Mouse (Mus musculus): ENCODE measurements around the gene Zfp853. TPM values are rescaled to one million over a fixed set of nuclear protein-coding genes. Genes with fewer than 3 reads are reported as not detected.

Zfp853 gene
- polyA plus RNA-seq, 1 experiment from 2014 or later = 0.23 TPM

DNA sequence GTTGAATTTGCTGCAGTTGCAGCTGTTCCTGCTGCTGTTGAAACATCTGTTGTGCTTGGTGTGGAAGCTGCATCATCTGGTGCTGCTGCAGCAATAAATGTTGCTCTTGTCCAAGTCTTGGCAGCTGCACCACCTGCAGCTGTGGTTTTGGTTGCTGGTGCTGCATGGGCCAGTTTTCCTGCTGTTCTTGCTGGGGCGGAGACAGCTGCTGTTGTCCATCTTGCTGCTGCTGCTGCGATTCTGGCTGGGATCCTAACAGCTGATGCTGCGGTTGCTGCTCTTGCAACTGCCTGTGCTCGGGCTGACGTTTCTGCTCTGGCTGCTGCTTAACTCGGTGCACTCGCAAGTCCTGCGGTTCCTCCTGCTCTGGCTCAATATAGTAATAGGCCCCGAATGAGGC, 4.1 kb downstream of the Zfp853 start:
- Histone ChIP-seq H3K4me1 (peaks cover 32% of the 10 kb centered on the region), H3K4me2 (no peak overlapping the region), H3K27ac (replicated peaks) (no peak overlapping the region), H3K9ac (replicated peaks) (no peak overlapping the region), H3K36me3 (no peaks in the 10 kb centered on the region), H3K4me3 (replicated peaks) (no peak overlapping the region), H3K9me3 (replicated peaks) (no peaks in the 10 kb centered on the region), H3K27me3 (replicated peaks) (peaks cover 82% of the 10 kb centered on the region)
- no peak for ATAC-seq (ENCODE audit: low FRiP score)
- 73% methylated on average over 9 of the region's 9 CpGs for WGBS

GRCm38 (mm10) chr5:143288378-143288911, 5.0 kb downstream of the Zfp853 start:
- Histone ChIP-seq H3K9ac (replicated peaks) (no peak overlapping the region), H3K27me3 (replicated peaks) (peaks cover 78% of the 10 kb centered on the region), H3K4me2 (peak overlapping the region; percentile 49), H3K27ac (replicated peaks) (no peak overlapping the region), H3K9me3 (replicated peaks) (no peaks in the 10 kb centered on the region), H3K36me3 (no peaks in the 10 kb centered on the region), H3K4me1 (peaks cover 24% of the 10 kb centered on the region), H3K4me3 (replicated peaks) (peak overlapping the region; percentile 25; the same call in 1 of the 2 replicates)
- no peak for ATAC-seq (ENCODE audit: low FRiP score)
- WGBS = 19% methylated on average over 9 of the region's 9 CpGs

- H3K9me3 ChIP-seq (replicated peaks) = no peaks in the 10 kb centered on the region
- H3K4me3 ChIP-seq (replicated peaks) = peak overlapping the region; percentile 25
- no peak overlapping the region for H3K9ac ChIP-seq (replicated peaks)
- H3K36me3 ChIP-seq = no peaks in the 10 kb centered on the region
- 3% methylated on average over 48 of the region's 48 CpGs for WGBS
- H3K27ac ChIP-seq (replicated peaks) = no peak overlapping the region
- peaks cover 72% of the 10 kb centered on the region for H3K27me3 ChIP-seq (replicated peaks)
- H3K4me2 ChIP-seq = peak overlapping the region; percentile 49
- no peak for ATAC-seq (ENCODE audit: low FRiP score)
- H3K4me1 ChIP-seq = peaks cover 18% of the 10 kb centered on the region
These were observed 5.6 kb downstream of the Zfp853 start for GRCm38 (mm10) chr5:143287774-143288328.

- peaks cover 12% of the 10 kb centered on the region for H3K4me1 ChIP-seq
- no peak overlapping the region for H3K4me3 ChIP-seq (replicated peaks)
- peaks cover 41% of the 10 kb centered on the region for H3K27me3 ChIP-seq (replicated peaks)
- no peak overlapping the region for H3K27ac ChIP-seq (replicated peaks)
- H3K4me2 ChIP-seq = no peak overlapping the region
- H3K9ac ChIP-seq (replicated peaks) = no peak overlapping the region
- H3K36me3 ChIP-seq = no peaks in the 10 kb centered on the region
- H3K9me3 ChIP-seq (replicated peaks) = no peaks in the 10 kb centered on the region
- WGBS = 47% methylated on average over 6 of the region's 6 CpGs
- ATAC-seq (ENCODE audit: low FRiP score) = no peak
These were observed 8.7 kb downstream of the Zfp853 start for GRCm38 (mm10) chr5:143284762-143285161.

DNA sequence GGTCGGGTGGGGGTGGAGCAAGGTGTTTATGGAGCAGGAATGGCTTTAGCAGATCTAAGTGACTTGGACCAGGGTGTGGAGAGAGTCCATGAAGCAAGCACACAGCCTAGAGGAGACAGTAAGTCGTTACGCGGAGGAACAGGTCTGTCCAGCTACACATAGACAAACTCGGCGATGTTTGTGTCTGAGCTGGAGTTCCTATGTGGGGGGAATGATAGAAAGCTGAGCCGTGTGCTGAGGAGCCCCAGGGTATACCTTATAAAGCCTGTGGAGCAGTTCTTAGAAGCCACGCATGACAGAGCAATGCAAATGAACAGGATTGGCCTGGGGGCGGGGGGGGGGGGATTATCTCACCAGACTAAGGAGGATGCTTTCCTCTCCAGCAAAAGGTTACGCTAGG, 14.2 kb downstream of the Zfp853 start:
- H3K27ac ChIP-seq (replicated peaks) = no peak overlapping the region
- H3K9me3 ChIP-seq (replicated peaks) = no peaks in the 10 kb centered on the region
- no peak for ATAC-seq (ENCODE audit: low FRiP score)
- H3K4me3 ChIP-seq (replicated peaks) = no peak overlapping the region
- no peaks in the 10 kb centered on the region for H3K36me3 ChIP-seq
- H3K27me3 ChIP-seq (replicated peaks) = peaks cover 7% of the 10 kb centered on the region
- no peaks in the 10 kb centered on the region for H3K4me1 ChIP-seq
- H3K9ac ChIP-seq (replicated peaks) = no peak overlapping the region
- H3K4me2 ChIP-seq = no peak overlapping the region
- WGBS = 43% methylated on average over 10 of the region's 10 CpGs

GRCm38 (mm10) chr5:143275761-143276160, 17.7 kb downstream of the Zfp853 start:
- 56% methylated on average over 5 of the region's 5 CpGs for WGBS
- H3K4me1 ChIP-seq = peaks cover 8% of the 10 kb centered on the region

DNA sequence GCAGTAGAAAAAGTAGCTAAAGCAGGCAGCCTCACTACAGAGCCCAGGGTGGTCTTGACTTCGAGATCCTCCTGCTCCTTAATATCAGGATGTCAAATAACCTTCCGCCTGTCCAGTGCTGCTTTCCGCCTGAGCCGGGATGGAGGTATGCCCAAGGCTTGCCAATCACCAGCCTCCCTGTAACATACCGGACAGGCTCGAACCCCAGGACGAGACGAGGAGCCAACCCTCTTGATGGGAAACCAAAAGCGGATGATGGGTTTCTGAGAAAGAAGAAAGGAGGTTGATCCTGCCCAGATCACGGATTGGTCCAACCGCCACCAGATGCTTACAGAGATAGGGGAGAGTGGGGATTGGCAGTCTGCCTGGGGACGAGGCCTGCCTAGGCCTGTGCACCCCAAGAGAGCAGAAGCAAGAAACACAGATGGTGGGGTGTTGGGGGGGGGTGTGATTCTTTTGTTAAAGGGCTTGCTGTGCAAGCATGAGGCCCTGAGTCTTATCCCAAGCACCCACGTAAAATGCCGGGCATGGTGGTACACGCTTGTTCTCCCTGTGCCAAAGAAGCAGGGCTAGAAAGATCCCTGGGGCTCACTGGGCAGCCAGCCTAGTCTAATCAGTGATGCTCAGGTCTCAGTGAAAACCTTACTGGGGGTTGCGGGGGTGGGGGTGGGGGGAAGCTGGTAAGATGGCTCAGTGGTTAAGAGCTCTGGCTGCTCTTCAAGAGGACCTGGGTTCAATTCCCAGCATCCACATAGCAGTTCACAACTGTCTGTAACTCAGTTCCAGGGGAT, 20.7 kb downstream of the Zfp853 start:
- Histone ChIP-seq H3K9ac (replicated peaks) (no peak overlapping the region), H3K4me1 (peaks cover 29% of the 10 kb centered on the region), H3K4me3 (replicated peaks) (no peak overlapping the region), H3K36me3 (no peaks in the 10 kb centered on the region), H3K9me3 (replicated peaks) (no peaks in the 10 kb centered on the region), H3K27me3 (replicated peaks) (no peaks in the 10 kb centered on the region), H3K27ac (replicated peaks) (no peak overlapping the region), H3K4me2 (no peak overlapping the region)
- WGBS = 78% methylated on average over 16 of the region's 16 CpGs
- no peak for ATAC-seq (ENCODE audit: low FRiP score)

More at GRCm38 (mm10) chr5:143275761-143276160, 17.7 kb downstream of the Zfp853 start:
- Histone ChIP-seq H3K27ac (replicated peaks) (no peak overlapping the region), H3K9ac (replicated peaks) (no peak overlapping the region), H3K27me3 (replicated peaks) (peaks cover 3% of the 10 kb centered on the region; the same call in 1 of the 2 replicates), H3K9me3 (replicated peaks) (no peaks in the 10 kb centered on the region), H3K4me3 (replicated peaks) (no peak overlapping the region), H3K4me2 (no peak overlapping the region), H3K36me3 (no peaks in the 10 kb centered on the region)
- ATAC-seq (ENCODE audit: low FRiP score) = no peak

DNA sequence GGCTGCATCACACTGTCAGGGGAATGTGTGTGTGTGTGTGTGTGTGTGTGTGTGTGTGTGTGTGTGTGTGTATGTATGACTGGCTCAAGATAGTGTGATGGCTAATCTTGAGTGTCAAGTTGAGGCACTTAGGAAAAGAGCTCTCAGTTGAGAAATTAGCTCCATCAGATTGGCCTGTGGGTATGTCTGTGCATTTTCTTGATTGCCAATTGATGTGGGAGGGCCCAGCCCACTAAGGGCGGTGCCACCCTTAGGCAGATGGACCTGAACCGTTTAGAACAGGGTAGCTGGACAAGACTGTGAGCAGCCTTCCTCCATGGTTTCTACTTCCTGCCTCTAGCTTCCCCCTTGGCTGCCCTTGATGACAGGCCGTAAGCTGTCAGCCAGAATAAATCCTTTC, 21.3 kb downstream of the Zfp853 start:
- Histone ChIP-seq H3K4me2 (no peak overlapping the region), H3K9ac (replicated peaks) (no peak overlapping the region), H3K27ac (replicated peaks) (no peak overlapping the region), H3K4me1 (peaks cover 35% of the 10 kb centered on the region), H3K9me3 (replicated peaks) (no peaks in the 10 kb centered on the region), H3K36me3 (no peaks in the 10 kb centered on the region), H3K4me3 (replicated peaks) (no peak overlapping the region), H3K27me3 (replicated peaks) (no peaks in the 10 kb centered on the region)
- WGBS = 89% methylated on average over 3 of the region's 3 CpGs
- no peak for ATAC-seq (ENCODE audit: low FRiP score)

- no peak for ATAC-seq (ENCODE audit: low FRiP score)
- Histone ChIP-seq H3K36me3 (no peaks in the 10 kb centered on the region), H3K4me2 (no peak overlapping the region; the same call in 1 of the 2 replicates), H3K27ac (replicated peaks) (no peak overlapping the region), H3K27me3 (replicated peaks) (no peaks in the 10 kb centered on the region), H3K4me1 (peaks cover 39% of the 10 kb centered on the region), H3K9me3 (replicated peaks) (no peaks in the 10 kb centered on the region), H3K9ac (replicated peaks) (no peak overlapping the region), H3K4me3 (replicated peaks) (no peak overlapping the region)
- whole genome bisulfite sequencing = 89% methylated on average over 6 of the region's 6 CpGs
These were observed 21.8 kb downstream of the Zfp853 start for GRCm38 (mm10) chr5:143271642-143272041.

DNA sequence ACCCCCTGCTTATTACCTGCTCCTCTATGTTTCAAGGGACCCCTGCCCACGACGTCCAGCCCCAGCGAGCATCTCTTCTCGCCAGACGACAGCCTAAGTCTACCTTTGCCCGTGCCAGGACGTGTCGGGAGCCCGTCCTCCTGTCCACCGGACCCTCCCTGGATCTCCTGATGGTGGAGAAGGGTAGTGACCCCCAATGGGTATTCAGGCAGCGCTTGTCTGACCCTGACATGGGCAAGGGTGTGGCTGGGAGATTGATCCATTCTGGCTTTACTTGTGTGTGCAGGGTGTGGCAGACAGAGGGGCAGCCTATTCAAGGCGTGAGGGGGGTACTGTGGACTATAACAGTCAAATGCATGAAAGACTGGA, 23.3 kb downstream of the Zfp853 start:
- no peaks in the 10 kb centered on the region for H3K27me3 ChIP-seq (replicated peaks)
- peak overlapping the region; percentile 89 for H3K4me2 ChIP-seq
- 3% methylated on average over 12 of the region's 12 CpGs for WGBS
- H3K4me1 ChIP-seq = peaks cover 43% of the 10 kb centered on the region
- H3K9me3 ChIP-seq (replicated peaks) = no peaks in the 10 kb centered on the region
- H3K4me3 ChIP-seq (replicated peaks) = peak overlapping the region; percentile 68
- peak overlapping the region; percentile 89 for H3K9ac ChIP-seq (replicated peaks)
- no peaks in the 10 kb centered on the region for H3K36me3 ChIP-seq
- peak; percentile 24; the same call in 1 of the 2 replicates for ATAC-seq (ENCODE audit: low FRiP score)
- peak overlapping the region; percentile 85 for H3K27ac ChIP-seq (replicated peaks)

DNA sequence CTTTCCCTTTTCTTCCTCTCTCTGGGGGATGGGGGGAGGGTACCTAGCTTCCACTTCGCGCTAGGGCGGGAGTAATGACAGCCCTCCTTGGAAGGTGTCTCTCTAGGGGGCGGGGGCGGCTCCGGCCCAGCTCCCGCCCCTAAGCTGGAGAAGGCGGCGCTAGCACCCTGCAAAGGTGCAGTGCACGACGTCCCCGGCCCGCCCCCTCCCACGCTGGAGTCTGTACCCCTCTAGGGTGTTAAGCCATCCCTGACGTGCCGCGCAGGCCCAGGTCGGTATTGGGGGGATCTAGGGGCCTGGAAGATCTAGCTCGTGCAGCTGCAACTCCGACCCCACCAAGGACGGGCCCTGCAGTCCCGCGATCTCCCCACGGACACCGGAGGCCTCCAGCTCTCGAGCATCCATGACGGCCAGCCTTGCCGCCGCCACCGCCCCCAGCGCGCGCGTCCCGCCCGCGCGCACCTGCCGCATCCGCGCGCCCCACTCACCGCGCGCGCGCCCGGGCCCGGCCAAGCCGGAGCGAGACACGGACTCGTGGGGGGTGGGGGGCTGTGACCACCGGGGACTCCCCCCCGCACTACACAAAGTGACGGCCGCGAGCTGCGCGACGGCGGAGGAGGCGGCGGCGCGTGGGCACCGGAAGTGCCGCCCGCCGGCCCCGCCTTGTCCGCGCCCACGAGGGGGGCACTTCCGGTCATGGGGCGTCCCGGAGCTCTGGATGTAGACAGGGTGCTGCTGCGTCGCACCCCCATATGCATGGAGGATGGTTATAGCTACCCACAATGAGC, 23.9 kb downstream of the Zfp853 start, which contains the start of gene Zfp316:
Zfp316 (minus strand) TSS at position 660 of the 788 bp plus-strand sequence.
- Histone ChIP-seq H3K4me1 (peaks cover 43% of the 10 kb centered on the region), H3K4me2 (peak within 1 kb of the TSS; percentile 89), H3K27ac (replicated peaks) (peak within 1 kb of the TSS; percentile 85), H3K27me3 (replicated peaks) (no peaks in the 10 kb centered on the region), H3K4me3 (replicated peaks) (peak within 1 kb of the TSS; percentile 68), H3K9me3 (replicated peaks) (no peaks in the 10 kb centered on the region), H3K36me3 (0 out of 2 replicates have a peak, but pooled peaks cover 2% of the 10 kb centered on the region), H3K9ac (replicated peaks) (peak within 1 kb of the TSS; percentile 89)
- WGBS = 1% methylated on average over 68 of the region's 79 CpGs
- ATAC-seq (ENCODE audit: low FRiP score) = peak; percentile 89
